Mouse (Mus musculus): ENCODE results near the gene Gm8906.
"Not testable (repeated sequence)": the region's sequence is repeated elsewhere in the genome, so short reads cannot be mapped to it uniquely, and the experiment has no call there.

The Gm8906 gene

GRCm38 (mm10) chr5:11502385-11502784, at the start of gene Gm8906:
Gene Gm8906 (plus strand): TSS chr5:11502685.
- not testable (repeated sequence) for DNase-seq (ENCODE audit: low spot score in 2 of 2)
